Mouse (Mus musculus): ENCODE measurements around the gene Dmrtc2.
A peak's percentile ranks its signal among the peaks of the same experiment; 100 is the strongest.

DNA sequence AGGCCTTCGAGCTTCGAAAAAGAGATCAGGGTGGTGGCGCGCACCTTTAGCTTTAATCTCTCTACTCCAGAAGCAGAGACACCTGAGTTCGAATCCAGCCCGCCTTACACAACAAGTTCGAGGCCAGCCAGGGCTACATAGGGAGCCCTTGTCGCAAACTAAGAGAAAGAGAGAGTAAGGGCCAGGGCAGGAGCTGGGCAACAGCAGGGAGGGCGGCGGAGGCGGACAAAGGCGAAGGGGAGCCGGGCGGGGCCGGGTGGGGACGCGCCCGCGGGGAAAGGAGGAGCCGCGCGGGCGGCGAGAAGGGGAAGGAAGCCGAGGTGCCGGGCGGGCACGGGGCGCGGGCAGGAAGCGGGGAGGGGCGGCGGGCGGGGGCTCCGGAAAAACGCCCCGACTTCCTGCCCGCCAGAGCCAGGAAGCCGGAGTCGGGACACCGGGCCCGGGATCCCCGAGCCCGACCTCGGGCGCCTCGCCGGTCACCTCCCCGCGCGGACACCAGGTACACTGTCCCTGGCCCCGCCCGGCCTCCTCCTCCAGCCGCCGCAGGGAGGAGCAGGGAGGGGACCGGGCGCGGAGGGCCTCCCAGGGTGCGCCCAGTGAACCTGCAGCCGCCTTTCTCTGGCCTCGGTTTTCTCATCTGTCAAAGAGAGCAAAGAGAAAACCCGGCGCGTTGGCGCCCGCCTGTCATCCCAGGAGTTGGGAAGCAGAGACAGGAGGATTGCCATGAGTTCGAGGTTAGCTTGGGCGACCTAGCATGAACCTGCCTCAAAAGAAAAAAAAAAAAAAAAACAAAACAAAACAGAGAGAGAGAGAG lies 33.0 kb downstream of the Dmrtc2 start, which contains the start of gene Arhgef1:
- no peak for TF ChIP-seq CTCF (IDR thresholded peaks at IDR 0.05; ENCODE audit: control insufficient read depth, insufficient read depth, low read length)
- peak; percentile 50; the same call in 1 of the 2 replicates for TF ChIP-seq POLR2A (IDR thresholded peaks at IDR 0.05; ENCODE audit: borderline replicate concordance, control insufficient read depth, low read depth, low read length)
